10 mouse cellular contexts compared by ENCODE assay signal in genomic region chr2:181491432-181492205, GRCm38 (mm10). TPM values are rescaled to one million over a fixed set of nuclear protein-coding genes. Genes with fewer than 3 reads are reported as not detected.
DNase-seq lines count a peak whose midpoint lies in the region.
"Had no signal": no experiment of that assay in that cellular context is flagged by ENCODE, and none has a peak within 500 bp of the region (broad histone marks: within the 10 kb centered on the region; RNA-seq: fewer than 3 reads in every experiment).

No protein-coding gene starts in this region.

- H3K27me3 ChIP-seq in forebrain, embryonic 10.5 days (ENCODE audit: poor library complexity, severe bottlenecking), result no peaks in the 10 kb centered on the region
- H3K27me3 ChIP-seq: limb, embryonic 12.5 days had no signal

- H3K36me3 ChIP-seq in forebrain, embryonic 10.5 days (replicated peaks), result no peaks in the 10 kb centered on the region
- H3K36me3 ChIP-seq: limb, embryonic 12.5 days had no signal

- no peaks in the 10 kb centered on the region for H3K9me3 ChIP-seq in forebrain, embryonic 10.5 days
- H3K9me3 ChIP-seq: limb, embryonic 12.5 days had no signal

- peak; percentile 39 to 60 for DNase-seq in adrenal gland, adult (ENCODE audit: inconsistent age in 2 of 2, low spot score in 1 of 2)
- no peak for DNase-seq in adrenal gland, postnatal 4 days (ENCODE audit: low spot score in 2 of 2)
- DNase-seq in WW6 (ENCODE audit: low read depth, low spot score), result peak; percentile 55
- DNase-seq in liver, result peak; percentile 90
- peak; percentile 64 to 78 for DNase-seq in spleen, adult 18-20 months
- DNase-seq in forebrain, embryonic 10.5 days (ENCODE audit: extremely low spot score, low spot score), result no peak
- no peak for DNase-seq in right cerebral cortex, postnatal 4 days
- no peak for DNase-seq in layer of hippocampus, postnatal 36 days

- WGBS in forebrain, embryonic 10.5 days, result 26% methylated on average over 7 of the region's 7 CpGs

- no peak overlapping the region for H3K27ac ChIP-seq in forebrain, embryonic 10.5 days
- H3K27ac ChIP-seq: limb, embryonic 12.5 days had no signal

- peaks cover 24% of the 10 kb centered on the region for H3K4me1 ChIP-seq in forebrain, embryonic 10.5 days

- H3K4me3 ChIP-seq in forebrain, embryonic 10.5 days, result no peak overlapping the region
- H3K4me3 ChIP-seq: limb, embryonic 12.5 days had no signal

RNA-seq across cellular contexts. Expression of gene Abhd16b, which starts 1.4 kb away (rescaled TPM):
- not detected for total RNA-seq in adrenal gland, postnatal 4 days (2021)
- 0.25 TPM in 1 of 2 replicates, not detected in the other for polyA plus RNA-seq in forebrain, embryonic 10.5 days (2016; fragmentation: Nextera tagmentation; extraction: Ambion mirVana)
- total RNA-seq in layer of hippocampus, postnatal 36 days (2021), result not detected
- polyA plus RNA-seq: limb, embryonic 12.5 days; small intestine, adult 2 months had no signal

RNA-seq across cellular contexts. Expression of gene Tpd52l2, which starts 5.3 kb away (rescaled TPM):
- 100 to 1,000 TPM; 120 to 121 TPM for total RNA-seq in adrenal gland, postnatal 4 days (2021)
- polyA plus RNA-seq in forebrain, embryonic 10.5 days (2016; fragmentation: Nextera tagmentation; extraction: Ambion mirVana), result 151 and 158 TPM in 2 replicates
- total RNA-seq in layer of hippocampus, postnatal 36 days (2021), result 10 to 100 TPM; 77.7 to 87.1 TPM

RNA-seq across cellular contexts. Expression of gene Dnajc5, which starts 28.7 kb away (rescaled TPM):
- 100 to 1,000 TPM; 120 to 131 TPM for total RNA-seq in adrenal gland, postnatal 4 days (2021)
- polyA plus RNA-seq in forebrain, embryonic 10.5 days (2016; fragmentation: Nextera tagmentation; extraction: Ambion mirVana), result 92.3 and 92.4 TPM in 2 replicates
- total RNA-seq in layer of hippocampus, postnatal 36 days (2021), result 100 to 1,000 TPM; 252 to 275 TPM

RNA-seq across cellular contexts. Expression of gene Zbtb46, which starts 32.4 kb away (rescaled TPM):
- 10 to 100 TPM; 27.3 to 28.4 TPM for total RNA-seq in adrenal gland, postnatal 4 days (2021)
- polyA plus RNA-seq in forebrain, embryonic 10.5 days (2016; fragmentation: Nextera tagmentation; extraction: Ambion mirVana), result 17.5 and 18.3 TPM in 2 replicates
- 1 to 10 TPM; 5.8 to 6.2 TPM for total RNA-seq in layer of hippocampus, postnatal 36 days (2021)

Comparison
In these comparisons a context has a peak if more than half of its experiments do, and no peak if none do; other contexts are left out.
1. DNase-seq: peak in adrenal gland, adult (2 of 2), WW6 (single experiment), liver (single experiment) and spleen, adult 18-20 months (2 of 2); none in adrenal gland, postnatal 4 days (0 of 2), forebrain, embryonic 10.5 days (single experiment), right cerebral cortex, postnatal 4 days (single experiment) and layer of hippocampus, postnatal 36 days (0 of 2).